Mouse (Mus musculus) myocyte (in vitro differentiated cells): ENCODE results near the gene Tbxas1. TPM values are rescaled to one million over a fixed set of nuclear protein-coding genes. Genes with fewer than 3 reads are reported as not detected.

Source experiments
- H3K27me3 ChIP-seq: one replicate; pipeline ENCODE4 v1.6.1; 2011; ENCODE audit not compliant: control insufficient read depth, insufficient read depth, insufficient read length
- H3K36me3 ChIP-seq: one replicate; pipeline ENCODE4 v1.6.1; 2011; ENCODE audit not compliant: control insufficient read depth, insufficient read depth
- H3K4me2 ChIP-seq: one replicate; pipeline ENCODE4 v1.6.1; 2011; ENCODE audit warnings: low read depth, control low read depth
- H3K4me3 ChIP-seq: one replicate; pipeline ENCODE4 v1.5.1; 2011; ENCODE audit warnings: mild to moderate bottlenecking, control low read depth, moderate library complexity
- H3K79me2 ChIP-seq: one replicate; pipeline ENCODE4 v1.6.1; 2011; ENCODE audit not compliant: control insufficient read depth, insufficient read depth
- H3ac ChIP-seq: one replicate; pipeline ENCODE4 v1.6.1; 2011; ENCODE audit not compliant: control insufficient read depth, insufficient read length
- CEBPB ChIP-seq: IDR thresholded peaks from 2 replicates; pipeline ENCODE4 v1.6.1; 2011; ENCODE audit warnings: mild to moderate bottlenecking, moderate library complexity; ENCODE audit not compliant: poor library complexity, insufficient read depth, severe bottlenecking
- E2F4 ChIP-seq: IDR thresholded peaks from one replicate; pipeline ENCODE4 v1.6.1; 2011; ENCODE audit warnings: mild to moderate bottlenecking, control low read depth, moderate library complexity; ENCODE audit not compliant: insufficient read depth
- MAX ChIP-seq: IDR thresholded peaks from one replicate; pipeline ENCODE4 v1.6.1; 2011; ENCODE audit warnings: low read depth, mild to moderate bottlenecking, control low read depth
- MYOD1 ChIP-seq, 3 experiments: IDR thresholded peaks; one replicate each; pipeline ENCODE4 v1.6.1; 2011; ENCODE audit warnings: control low read depth in 2 of 3, low read depth in 2 of 3, mild to moderate bottlenecking in 2 of 3, moderate library complexity in 1 of 3; ENCODE audit not compliant: insufficient read length in 2 of 3, control insufficient read depth in 1 of 3
- MYOG ChIP-seq, 3 experiments: IDR thresholded peaks; one replicate each; pipeline ENCODE4 v1.6.1; 2011; ENCODE audit warnings: control low read depth in 2 of 3, low read depth in 2 of 3, mild to moderate bottlenecking in 2 of 3; ENCODE audit not compliant: insufficient read length in 2 of 3, control insufficient read depth in 1 of 3, insufficient read depth in 1 of 3
- POLR2A ChIP-seq: IDR thresholded peaks from one replicate; pipeline ENCODE4 v1.6.1; 2011; ENCODE audit warnings: low read depth, mild to moderate bottlenecking, control low read depth, moderate library complexity; ENCODE audit not compliant: insufficient read length
- POLR2AphosphoS2 ChIP-seq: IDR thresholded peaks from one replicate; pipeline ENCODE4 v1.6.1; 2011; ENCODE audit warnings: low read depth, control low read depth; ENCODE audit not compliant: insufficient read length
- REST ChIP-seq: IDR thresholded peaks from one replicate; pipeline ENCODE4 v1.6.1; 2011; ENCODE audit warnings: mild to moderate bottlenecking, control low read depth, moderate library complexity; ENCODE audit not compliant: insufficient read depth, insufficient read length
- SRF ChIP-seq: IDR thresholded peaks from one replicate; pipeline ENCODE4 v1.6.1; 2011; ENCODE audit warnings: low read depth; ENCODE audit not compliant: control insufficient read depth, insufficient read length
- TCF12 ChIP-seq: IDR thresholded peaks from one replicate; pipeline ENCODE4 v1.6.1; 2011; ENCODE audit warnings: mild to moderate bottlenecking, control low read depth; ENCODE audit not compliant: poor library complexity, insufficient read depth, severe bottlenecking
- TCF3 ChIP-seq: IDR thresholded peaks from one replicate; pipeline ENCODE4 v1.6.1; 2011; ENCODE audit warnings: low read depth, control low read depth; ENCODE audit not compliant: insufficient read length
- USF1 ChIP-seq: IDR thresholded peaks from one replicate; pipeline ENCODE4 v1.6.1; 2011; ENCODE audit warnings: low read depth, mild to moderate bottlenecking, control low read depth, moderate library complexity
- polyA plus RNA-seq: library from polyadenylated mRNA; unstranded; fragments of >200 nt; fragmentation: generic; extraction: Trizol; gene quantifications from one replicate; pipeline ENCODE4 v1.2.1, GENCODE M21; 2012; ENCODE audit warnings: missing spikeins

Gene Tbxas1
- polyA plus RNA-seq, 1 experiment, result not detected

- Histone ChIP-seq H3K36me3 (no peaks in the 10 kb centered on the region), H3K27me3 (no peaks in the 10 kb centered on the region), H3K79me2 (no peaks in the 10 kb centered on the region), H3ac (no peak overlapping the region), H3K4me3 (no peak overlapping the region), H3K4me2 (no peak overlapping the region)
- TF ChIP-seq USF1 (no peak), MAX (no peak), POLR2A (no peak), MYOD1 (IDR thresholded peaks at IDR 0.05; ENCODE audit: control insufficient read depth in 1 of 3, insufficient read length in 2 of 3, low read depth in 2 of 3) (no peak), TCF12 (no peak), E2F4 (no peak), REST (no peak), POLR2AphosphoS2 (no peak), CEBPB (no peak), TCF3 (no peak), MYOG (IDR thresholded peaks at IDR 0.05; ENCODE audit: control insufficient read depth in 1 of 3, insufficient read depth in 1 of 3, insufficient read length in 2 of 3, low read depth in 2 of 3) (no peak), SRF (no peak)
These were observed 107.9 kb downstream of the Tbxas1 start for GRCm38 (mm10) chr6:38983060-38983459.

DNA sequence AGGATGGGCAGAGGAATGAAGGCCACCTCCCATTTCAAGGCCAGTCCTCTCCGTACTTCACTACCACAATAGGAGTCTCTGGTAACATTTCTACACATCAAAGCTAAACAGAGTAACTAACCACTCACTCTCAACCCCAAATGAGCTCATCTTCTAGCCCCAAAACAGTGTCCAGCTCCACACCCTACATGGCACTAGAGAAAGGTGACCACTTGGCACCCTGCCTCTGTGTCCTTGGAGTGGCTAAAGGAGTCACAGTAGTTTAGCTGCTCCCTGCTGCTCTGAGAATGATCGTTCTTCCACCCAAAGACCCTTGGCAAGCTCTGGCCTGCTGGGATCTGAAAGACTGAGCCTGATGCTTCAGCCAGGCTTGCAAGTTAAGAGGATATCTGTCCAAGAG is 109.4 kb downstream of the Tbxas1 start:
- TF ChIP-seq MYOG (IDR thresholded peaks at IDR 0.05; ENCODE audit: control insufficient read depth in 1 of 3, insufficient read depth in 1 of 3, insufficient read length in 2 of 3, low read depth in 2 of 3) (no peak), USF1 (no peak), POLR2A (no peak), TCF12 (no peak), MYOD1 (IDR thresholded peaks at IDR 0.05; ENCODE audit: control insufficient read depth in 1 of 3, insufficient read length in 2 of 3, low read depth in 2 of 3) (no peak), MAX (no peak), REST (no peak), E2F4 (no peak), SRF (no peak), TCF3 (no peak)
- H3K4me3 ChIP-seq, result no peak overlapping the region
- no peak overlapping the region for H3K4me2 ChIP-seq
- no peaks in the 10 kb centered on the region for H3K36me3 ChIP-seq
- H3K79me2 ChIP-seq, result no peaks in the 10 kb centered on the region
- H3K27me3 ChIP-seq, result no peaks in the 10 kb centered on the region
- H3ac ChIP-seq, result no peak overlapping the region

GRCm38 (mm10) chr6:38986641-38987040 is 111.4 kb downstream of the Tbxas1 start:
- TF ChIP-seq E2F4 (no peak), SRF (no peak), POLR2AphosphoS2 (no peak), USF1 (no peak), CEBPB (no peak), MYOD1 (IDR thresholded peaks at IDR 0.05; ENCODE audit: control insufficient read depth in 1 of 3, insufficient read length in 2 of 3, low read depth in 2 of 3) (no peak), POLR2A (no peak), MYOG (IDR thresholded peaks at IDR 0.05; ENCODE audit: control insufficient read depth in 1 of 3, insufficient read depth in 1 of 3, insufficient read length in 2 of 3, low read depth in 2 of 3) (no peak), TCF3 (no peak), TCF12 (no peak), REST (no peak), MAX (no peak)
- Histone ChIP-seq H3K36me3 (no peaks in the 10 kb centered on the region), H3K27me3 (no peaks in the 10 kb centered on the region), H3ac (no peak overlapping the region), H3K79me2 (no peaks in the 10 kb centered on the region), H3K4me2 (no peak overlapping the region), H3K4me3 (no peak overlapping the region)

DNA sequence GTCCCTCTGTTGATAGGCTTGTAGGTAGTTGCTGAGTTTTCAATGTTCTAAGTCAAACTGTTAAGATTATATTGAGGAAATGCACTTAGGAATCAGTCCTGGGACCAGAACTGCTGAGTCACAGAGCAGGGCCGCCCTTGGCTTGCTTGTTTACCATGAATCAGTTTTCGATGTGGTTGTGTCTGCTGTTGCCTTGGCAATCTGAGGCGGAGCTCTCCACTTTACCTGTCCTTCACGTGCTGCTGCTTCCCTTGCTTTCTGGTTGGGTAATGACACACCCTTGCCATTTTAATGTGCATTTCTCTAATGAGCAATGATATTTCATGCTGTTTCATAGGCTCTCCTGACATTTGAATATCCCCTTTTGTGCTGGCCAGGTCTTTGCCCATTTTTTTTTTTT is 116.8 kb downstream of the Tbxas1 start:
- no peaks in the 10 kb centered on the region for H3K36me3 ChIP-seq
- H3K79me2 ChIP-seq, result no peaks in the 10 kb centered on the region
- H3K27me3 ChIP-seq, result no peaks in the 10 kb centered on the region
- no peak overlapping the region for H3K4me2 ChIP-seq
- TF ChIP-seq CEBPB (no peak), SRF (no peak)
- no peak overlapping the region for H3ac ChIP-seq
- H3K4me3 ChIP-seq, result no peak overlapping the region

- Histone ChIP-seq H3K79me2 (no peaks in the 10 kb centered on the region), H3K36me3 (no peaks in the 10 kb centered on the region), H3ac (no peak overlapping the region), H3K4me2 (no peak overlapping the region), H3K27me3 (no peaks in the 10 kb centered on the region), H3K4me3 (no peak overlapping the region)
- no peak for TF ChIP-seq MYOD1 (IDR thresholded peaks at IDR 0.05; ENCODE audit: control insufficient read depth in 1 of 3, insufficient read length in 2 of 3, low read depth in 2 of 3)
- no peak for TF ChIP-seq POLR2AphosphoS2
- TF ChIP-seq SRF, result no peak
- TF ChIP-seq POLR2A, result no peak
- TF ChIP-seq REST, result no peak
- no peak for TF ChIP-seq MAX
- no peak for TF ChIP-seq USF1
- TF ChIP-seq CEBPB, result no peak
- no peak for TF ChIP-seq TCF12
These were observed 120.6 kb downstream of the Tbxas1 start for GRCm38 (mm10) chr6:38995774-38996173.
